Mouse (Mus musculus): ENCODE measurements around the gene Ssbp2. TPM values are rescaled to one million over a fixed set of nuclear protein-coding genes. Genes with fewer than 3 reads are reported as not detected.

Ssbp2 gene
- total RNA-seq, 2 experiments from 2014 or later = 116 to 135 TPM

DNA sequence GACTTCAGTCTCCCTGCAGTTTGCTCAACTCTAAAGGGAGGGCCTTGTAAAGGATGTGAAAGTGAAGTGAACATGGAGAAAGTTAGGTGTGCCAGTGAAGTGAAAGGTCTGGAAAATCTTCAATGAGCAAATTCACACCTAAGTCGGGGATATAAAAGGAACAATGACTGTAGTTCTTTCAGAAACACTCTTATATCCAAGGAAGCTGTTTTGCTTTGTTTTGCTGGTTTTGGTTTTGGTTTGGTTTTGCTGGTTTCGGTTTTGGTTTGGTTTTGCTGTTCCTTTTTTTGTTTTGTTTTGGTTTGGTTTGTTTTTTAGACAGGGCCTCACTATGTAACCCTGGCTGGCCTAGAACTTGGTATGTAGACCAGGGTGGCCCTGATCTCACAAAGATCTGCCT is 175.9 kb downstream of the Ssbp2 start:
- no peak for DNase-seq

DNA sequence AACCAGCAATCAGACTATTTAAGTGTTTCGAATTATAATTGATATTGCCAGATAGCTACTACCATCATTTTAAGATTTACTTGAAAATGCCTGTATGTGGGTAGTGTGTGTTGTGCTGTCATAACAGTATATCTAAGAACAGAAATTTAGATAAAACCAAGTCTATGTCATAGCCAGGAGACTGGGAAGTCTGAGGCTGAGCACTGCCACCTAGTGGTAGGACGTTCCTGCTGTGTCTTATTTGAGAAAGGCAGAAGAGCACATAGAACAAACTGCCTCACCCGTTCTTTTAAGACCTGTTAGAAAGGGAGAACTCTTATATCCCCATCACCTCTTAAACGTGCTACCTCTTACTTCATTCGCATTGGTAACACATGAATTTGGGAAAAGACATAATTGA is 176.7 kb downstream of the Ssbp2 start:
- peak; percentile 66 to 72 for DNase-seq

DNA sequence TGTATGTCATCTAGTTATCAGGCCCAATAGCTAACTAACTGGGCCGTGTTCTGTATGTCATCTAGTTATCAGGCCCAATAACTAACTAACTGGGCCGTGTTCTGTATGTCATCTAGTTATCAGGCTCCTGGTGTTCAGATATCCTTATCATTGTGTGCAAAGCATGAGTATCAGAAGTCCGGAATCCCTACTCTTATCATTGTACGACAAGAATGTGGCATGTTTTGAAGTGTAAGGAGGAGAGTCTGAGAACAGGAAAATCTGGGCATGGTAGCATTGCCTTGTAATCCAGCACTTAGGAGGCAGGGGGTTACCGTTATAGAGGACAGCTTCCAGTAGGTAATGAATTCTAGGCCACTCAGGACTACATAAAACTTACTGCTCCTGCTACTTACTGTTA is 178.8 kb downstream of the Ssbp2 start:
- DNase-seq = no peak

DNA sequence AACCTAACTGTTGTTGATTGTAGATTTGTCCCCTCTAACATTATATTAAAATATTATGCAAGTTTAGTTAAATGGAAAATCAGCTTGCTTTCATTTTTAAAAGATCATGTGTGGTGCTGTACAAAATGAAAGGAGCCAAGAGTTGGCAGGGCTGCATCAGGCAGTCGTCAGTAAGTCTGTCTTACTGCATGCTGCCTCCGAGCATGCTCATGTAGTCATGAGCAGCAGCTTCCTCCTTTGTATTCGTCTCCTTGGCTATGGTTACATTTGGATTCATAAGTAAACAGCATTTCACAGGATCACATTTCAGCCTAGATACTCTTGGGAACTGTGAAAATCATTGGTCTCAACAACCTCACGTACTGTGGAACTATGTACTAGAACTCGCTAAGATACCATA is 180.1 kb downstream of the Ssbp2 start:
- no peak for DNase-seq

DNA sequence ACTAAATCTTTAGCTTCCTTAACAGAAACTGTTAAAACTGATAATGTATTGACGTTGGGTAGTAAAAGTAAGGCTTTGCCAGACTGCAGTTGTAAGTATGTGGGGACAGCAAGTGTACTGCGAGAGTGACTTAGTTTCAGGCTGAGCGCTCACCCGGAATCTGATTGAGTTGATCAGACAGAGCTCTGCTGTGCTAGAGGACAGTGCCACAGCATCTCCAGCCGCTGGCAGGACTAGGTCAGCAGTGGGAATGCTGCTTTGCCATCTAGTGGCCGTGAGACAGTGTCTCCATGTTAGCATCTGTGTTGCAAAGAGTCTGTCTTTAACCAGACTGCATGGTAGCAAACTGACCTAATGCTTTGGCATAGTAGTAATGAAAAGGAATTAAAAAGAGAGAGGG is 188.2 kb downstream of the Ssbp2 start:
- DNase-seq = peak in 1 of 2 experiments; percentile 20

DNA sequence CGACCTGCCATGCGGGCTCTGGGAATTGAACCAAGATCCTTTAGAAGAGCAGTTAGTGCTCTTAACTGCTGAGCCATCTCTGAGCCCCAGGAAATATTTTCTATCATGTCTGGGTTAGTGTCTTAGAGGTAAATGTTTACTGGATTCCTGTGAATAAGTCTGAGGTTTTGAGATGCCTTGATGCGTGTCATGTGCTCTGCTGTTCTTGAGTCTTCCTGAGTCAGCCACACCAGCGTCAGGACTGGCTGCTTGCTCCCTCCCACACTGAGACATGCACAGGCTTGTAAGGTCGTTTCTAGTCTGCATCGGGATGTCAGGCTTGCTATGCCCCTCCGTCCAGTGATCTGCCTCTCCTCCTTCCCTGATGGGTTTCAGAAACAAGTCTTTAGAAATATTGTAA is 189.8 kb downstream of the Ssbp2 start:
- DNase-seq = no peak

DNA sequence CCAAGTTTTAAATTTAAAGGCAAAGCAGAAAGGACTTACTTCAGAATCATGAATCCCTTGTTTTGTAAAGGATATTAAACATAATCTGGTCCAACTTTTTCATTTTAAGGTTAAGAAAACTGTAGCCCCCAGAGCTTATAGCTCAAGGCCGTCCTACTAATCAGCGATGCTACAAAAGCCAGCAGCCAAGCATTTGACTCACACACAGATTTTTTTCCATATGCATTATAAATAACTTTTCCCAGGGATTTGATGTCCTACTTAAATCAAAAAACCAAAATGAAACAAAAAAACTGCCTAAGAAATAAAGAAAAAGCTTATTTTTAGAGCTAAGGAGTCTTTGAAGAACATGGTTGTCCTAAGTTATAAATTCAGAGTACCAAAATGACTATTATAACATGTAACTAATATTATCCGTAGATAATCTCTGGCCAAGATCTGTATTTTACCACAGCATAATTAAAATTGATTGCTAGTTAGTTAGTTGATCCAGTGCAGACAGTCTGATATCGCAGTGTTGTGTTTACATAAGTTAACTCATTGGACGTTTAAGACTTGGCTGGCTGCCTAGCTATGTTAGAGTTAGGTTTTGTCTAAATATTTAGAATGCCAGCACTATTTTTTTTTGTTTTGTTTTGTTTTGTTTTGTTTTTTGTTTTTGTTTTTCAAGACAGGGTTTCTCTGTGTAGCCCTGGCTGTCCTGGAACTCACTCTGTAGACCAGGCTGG is 201.1 kb downstream of the Ssbp2 start:
- DNase-seq = no peak

DNA sequence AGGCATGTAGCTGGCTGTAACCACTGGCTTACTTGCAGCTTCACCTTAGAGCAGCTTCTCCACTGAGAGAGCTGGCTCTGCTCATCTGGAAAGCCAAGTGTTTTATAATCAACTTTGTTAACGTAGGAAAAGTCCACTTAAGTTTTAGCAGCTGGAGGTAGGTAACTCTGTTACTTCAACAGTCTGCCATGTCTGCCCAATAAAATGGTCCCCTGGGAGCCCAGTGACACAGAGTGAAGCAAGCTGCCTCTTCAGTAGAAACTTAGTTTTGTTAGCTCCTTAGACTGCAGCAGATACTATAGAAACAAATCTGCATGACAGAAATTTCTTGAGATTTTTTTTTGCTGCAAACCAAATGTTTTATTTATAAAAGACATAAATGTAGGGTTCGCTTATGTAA is 202.7 kb downstream of the Ssbp2 start:
- DNase-seq = no peak

DNA sequence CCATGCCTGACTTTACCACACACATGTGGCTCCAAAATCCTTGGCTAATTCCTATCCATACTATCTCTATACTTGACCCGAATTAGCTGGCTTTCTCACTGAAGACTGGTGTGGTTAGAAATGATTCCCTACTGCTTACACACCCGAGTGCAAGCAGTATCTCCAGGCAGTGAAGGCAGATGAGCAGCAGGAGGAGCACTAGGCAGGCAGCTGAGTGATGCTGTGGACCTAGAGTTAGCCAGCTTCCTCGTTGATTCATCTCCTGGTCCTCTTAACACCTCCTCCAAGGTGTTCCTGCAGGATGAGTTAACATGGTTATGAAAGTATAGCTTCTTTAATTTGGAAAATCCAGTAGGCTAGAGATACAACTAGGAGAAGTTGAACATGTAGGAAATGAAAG is 213.2 kb downstream of the Ssbp2 start:
- DNase-seq = no peak

DNA sequence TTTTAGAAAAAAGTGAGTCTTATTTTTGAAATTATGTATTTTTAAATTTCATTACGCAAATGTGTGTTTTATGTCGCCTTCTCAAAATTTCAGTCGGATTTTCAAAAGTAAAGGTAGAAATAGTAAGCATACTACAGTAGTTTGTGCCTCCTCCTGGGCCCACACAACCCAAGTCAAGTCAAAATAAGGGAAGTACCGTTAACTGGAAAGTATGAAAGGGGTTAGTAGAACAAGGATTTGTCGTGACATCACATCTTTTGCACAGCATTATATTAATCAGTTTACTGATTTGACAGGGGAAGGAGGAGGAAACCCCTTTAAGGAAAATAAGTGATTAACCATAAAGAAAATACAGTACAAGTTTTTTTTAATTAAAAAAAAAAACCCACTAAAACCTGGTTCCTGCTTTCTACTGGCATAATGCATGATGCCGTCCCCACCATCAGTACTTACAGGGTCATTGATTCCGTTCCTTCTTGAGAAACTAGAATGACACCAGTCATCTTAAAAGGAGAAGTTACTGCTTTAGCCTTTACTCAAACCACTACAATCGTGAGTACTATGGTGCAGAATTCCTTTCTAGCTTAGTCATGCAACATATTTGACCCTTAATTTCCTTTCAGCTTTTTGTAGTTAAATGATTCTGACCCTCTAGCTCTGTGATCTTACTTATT is 220.8 kb downstream of the Ssbp2 start:
- no peak for DNase-seq

DNA sequence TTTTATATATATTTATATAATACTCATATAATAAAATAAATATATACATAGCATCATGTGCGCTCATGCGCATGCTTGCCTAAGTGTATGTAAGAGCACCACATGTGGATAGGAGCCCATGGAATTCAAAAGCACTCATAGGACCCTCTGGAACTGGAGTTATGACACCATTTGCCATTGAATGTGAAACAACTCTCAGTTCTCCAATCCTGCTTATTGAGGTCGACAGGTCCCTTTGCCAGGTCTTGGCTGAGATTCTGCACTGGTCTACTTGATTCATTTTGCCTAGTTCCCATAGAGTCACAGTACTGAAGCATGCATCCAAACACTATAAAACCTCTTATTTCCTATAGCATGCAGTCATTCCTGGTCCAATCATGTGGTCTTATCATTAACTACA is 221.4 kb downstream of the Ssbp2 start:
- DNase-seq = no peak

DNA sequence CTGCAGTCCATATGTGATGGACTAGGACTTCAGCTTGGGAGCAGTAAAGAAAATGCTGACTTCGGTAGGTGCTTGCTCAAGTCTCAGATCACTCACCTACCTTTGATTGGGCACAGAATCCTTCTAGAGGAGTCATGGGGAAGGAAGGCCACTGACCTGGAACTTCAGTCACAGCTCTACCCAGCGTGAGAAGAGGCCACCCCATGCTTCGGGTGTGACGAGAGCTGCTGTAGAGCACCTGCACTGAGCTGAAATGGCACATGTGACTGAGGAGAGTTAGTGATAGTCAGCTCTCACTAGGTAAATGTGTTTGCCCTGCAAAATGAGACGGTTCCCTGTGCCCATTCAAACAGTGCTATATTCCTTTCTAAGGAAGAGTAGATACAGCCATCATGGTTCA is 230.0 kb downstream of the Ssbp2 start:
- no peak for DNase-seq

DNA sequence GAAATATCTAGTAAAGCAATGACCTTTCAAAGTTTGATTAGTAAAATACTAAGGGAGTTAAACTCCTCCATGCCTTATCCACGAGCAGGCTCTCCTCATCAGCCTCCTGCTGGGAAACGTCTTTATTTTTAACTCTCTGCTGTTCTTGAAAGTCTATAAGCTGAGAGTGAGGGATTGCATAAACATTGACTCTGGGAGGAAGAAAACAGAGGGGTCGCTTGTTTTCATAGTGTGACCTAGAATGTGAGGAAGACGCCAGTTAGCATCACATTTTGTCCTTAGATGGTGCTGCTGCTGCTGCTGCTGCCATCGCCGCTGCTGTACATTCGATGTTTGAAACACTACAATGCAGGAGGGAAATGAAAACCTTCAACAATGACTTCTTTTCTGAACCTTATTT is 233.5 kb downstream of the Ssbp2 start:
- no peak for DNase-seq

DNA sequence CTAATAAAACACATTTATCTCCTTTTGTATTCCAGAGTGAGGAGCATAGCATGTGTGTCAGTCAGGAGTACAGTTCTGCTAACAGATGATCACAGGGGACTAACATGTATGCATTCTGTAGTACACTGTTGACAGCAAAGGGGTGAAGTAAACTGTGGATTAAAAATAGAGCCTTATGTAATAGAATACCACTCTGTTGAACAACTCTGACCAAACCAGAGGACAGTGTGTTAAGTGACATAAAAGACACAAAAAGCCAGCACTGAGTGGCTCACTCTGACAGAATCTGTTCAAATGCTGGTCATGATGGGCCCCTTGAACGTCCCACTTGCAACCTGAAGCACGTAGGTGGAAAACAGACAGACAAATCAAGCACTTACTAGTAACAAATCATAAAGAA is 235.3 kb downstream of the Ssbp2 start:
- DNase-seq = no peak

DNA sequence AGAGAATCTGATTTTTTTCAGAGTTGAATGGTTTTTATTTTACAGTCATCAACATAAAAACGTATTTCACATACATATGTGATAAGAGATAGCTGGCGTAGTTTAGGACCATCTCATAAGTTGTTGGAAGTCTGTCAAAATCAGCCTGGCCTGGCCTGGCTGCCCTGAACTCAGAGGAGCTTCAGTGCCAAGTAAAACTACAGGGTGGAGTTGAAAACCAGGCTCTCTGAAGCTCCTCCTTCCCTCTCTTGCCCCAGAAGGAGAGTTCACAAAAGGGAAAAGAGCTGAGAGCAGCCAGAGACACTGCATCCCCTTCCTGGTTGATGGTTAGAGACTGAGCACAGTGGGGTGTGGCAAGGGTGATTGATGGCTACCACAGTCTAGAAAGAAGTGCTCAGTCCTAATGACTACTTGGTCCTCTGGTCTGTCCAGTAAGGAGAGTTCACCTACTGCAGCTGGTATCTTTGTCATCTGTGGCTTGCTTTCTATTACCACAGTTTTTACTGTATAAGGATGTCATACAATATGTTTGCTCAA is 236.1 kb downstream of the Ssbp2 start:
- no peak for DNase-seq

DNA sequence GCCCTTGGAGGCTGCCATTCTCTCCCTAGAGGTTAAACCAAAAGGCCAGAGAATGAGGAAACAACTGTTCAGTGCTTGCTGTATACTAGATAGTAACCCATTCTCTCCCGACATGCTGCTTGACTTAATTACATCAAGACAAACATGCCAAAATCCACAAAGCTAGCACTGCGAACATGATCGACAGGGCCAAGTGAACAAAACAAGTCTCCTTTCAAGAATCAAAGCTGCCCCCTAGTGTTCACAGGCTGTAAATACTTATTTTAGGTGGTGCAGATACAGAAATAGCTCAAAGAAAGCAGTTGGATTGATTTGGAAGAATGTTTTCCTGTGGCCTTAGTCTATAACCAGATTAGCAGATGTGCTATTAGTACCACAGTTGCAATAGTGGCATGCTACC is 236.9 kb downstream of the Ssbp2 start:
- DNase-seq = no peak

DNA sequence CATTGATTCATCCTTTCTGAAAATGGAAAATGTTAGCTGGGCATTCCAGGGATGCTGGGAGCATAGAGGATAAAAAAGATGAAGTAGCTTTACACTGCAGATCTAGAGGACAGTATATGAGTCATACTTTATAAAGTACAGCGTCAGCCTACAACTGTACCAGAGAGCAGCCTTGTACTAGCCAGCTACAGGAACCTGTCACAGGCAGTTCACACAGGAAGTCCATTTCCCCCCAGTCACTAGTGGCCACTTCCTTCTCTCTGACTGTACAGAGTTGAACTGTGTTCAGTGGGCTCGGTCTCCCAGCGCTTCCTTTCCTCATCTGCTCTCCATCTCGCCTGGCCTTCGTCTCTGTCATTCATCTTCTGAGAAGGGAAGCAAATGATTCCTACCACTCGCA is 242.3 kb downstream of the Ssbp2 start:
- no peak for DNase-seq

DNA sequence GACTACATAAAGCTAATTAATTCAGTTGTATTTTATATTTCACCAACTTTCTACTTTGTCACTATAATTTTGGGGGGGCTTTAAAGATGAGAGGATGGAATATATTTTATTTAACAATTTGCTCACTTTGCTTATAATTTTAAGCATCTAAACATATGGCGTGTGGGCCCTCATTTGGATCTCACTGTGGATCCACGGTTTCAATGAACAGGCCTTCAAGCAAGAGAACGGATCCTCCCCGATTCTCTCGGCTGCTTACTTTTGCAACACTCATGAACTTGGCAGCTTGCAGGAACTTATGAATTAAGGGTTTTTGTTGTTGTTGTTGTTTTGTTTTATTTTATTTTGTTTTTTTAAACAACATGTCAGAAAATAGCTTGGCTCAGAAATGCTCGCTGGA is 259.4 kb downstream of the Ssbp2 start:
- DNase-seq = no peak

DNA sequence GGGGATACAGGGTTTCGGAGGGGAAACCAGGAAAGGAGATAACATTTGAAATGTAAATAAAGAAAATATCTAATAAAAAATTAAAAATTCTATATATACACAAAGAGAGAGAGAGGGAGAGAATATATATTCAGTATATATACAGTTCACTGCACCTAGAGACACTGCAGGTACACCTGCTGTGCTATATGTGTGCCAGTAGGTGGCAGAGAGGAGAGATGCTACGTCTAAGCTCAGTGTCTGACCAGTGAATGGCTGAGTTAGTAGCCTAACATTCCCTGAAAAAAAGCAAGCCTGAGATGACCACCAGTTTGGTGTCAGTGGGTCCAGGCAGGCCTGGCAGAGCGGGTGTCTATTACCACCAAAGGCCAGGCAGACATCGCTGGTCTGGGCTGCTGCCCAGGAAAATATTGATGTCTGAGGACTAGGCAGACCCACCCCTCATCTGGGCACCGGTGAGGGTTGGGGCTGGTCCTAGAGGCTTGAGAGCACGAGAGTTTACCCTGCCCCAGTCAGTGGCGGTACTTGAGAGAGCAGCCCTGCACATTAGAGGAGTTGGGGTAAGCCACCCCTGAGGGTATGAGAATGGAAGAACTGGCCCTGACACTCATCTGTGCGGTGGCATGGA is 263.1 kb downstream of the Ssbp2 start:
- no peak for DNase-seq

DNA sequence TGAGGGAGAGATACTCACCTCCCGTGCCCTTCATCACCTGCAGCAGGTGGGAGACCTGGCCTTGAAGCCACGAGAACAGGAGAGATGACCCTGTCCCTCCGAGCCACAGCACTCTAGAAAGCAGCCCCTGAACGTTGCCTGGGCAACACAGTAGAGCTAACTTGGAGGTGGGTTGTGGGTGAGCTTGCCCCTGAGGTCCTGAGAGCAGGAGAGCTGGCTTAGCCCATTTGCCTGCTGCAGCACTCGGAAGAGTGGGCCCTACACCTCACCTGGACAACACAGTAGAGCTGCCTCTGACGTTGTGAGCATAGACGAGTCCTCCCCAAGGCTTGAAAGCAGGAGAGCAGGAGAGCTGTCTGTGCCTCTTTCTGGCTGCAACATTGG is 263.6 kb downstream of the Ssbp2 start:
- DNase-seq = no peak

DNA sequence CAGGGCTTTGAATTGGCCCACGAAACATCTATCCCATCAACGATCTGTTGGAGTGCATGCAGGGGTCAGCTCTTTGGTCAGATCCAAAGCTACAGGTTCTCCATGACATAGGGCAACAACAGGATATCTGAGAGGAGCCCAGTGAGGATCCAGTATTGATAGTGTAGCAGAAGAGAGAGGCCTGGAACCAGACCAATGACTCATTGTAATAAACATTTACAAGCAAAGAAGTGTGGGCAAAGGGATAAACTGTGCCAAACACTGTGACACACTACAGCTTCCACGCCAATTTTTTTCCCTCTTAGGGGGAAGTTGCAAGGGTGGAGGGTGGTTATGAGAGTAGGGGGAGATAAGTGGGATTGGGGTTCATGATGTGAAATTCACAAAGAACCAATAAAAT is 264.1 kb downstream of the Ssbp2 start:
- no peak for DNase-seq

DNA sequence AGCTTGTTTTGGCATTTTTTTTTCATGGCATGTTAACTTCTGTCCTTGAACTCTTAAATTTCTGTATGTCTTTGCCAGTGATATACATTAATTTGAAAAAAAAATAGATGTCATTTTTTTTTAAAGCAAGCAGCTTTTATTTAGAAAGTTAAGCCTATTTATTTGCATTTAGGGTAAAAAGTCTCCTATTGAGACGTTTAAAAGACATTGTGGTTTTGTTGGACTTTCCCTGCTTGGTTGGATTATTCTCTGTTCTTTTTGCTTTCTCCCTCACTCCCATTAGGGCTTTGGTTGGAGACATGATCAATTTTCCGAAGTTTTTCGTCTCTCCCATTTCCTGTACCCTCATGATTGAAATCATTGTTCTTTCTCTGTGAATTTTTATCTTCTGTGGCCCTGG is 265.0 kb downstream of the Ssbp2 start:
- DNase-seq = no peak

DNA sequence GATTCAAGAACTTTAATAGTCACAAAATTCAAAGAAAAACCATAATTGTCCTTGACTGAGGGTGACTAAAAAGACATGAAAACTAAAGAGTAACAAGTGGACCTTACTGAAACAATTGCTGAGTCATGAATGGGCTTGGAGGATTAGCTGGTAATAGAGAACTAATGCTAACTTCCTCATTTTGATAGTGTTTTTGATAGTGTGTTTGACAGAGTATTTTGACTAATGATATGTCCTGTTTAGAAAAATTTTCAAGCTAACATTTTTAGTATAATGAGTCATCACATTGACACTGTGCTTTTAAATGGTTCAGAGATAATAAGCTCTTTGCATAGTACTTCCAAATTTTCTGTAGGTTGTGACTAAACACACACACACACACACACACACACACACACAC is 267.8 kb downstream of the Ssbp2 start:
- no peak for DNase-seq

DNA sequence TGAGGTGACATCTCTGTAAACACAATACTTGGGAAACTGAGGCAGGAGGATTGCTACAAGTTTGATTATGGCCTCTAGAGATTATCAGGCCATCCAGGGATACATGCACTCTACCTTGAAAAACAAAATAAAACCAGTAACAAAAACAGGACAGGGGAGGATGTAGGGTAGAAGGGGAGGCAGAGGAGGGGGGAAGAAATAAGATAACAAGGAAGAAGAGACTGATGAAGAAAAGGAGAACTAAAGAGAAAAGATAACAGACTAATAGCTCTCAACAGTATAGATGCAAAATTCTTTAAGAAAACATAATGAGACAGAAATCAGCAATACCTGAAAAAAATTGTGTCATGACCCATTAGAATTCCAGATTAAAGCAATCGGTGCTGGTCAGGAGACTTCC is 277.1 kb downstream of the Ssbp2 start:
- DNase-seq = no peak

Measured in layer of hippocampus, postnatal 36 days (tissue).